Mouse (Mus musculus) frontal cortex, postnatal 10 days (tissue): ENCODE measurements around the gene Stom.

Source experiments
- DNase-seq, 2 experiments: peaks; one replicate each; pipeline ENCODE4 v3.0.0; 2022; ENCODE audit warnings: low spot score in 2 of 2, mixed read lengths in 1 of 2

The Stom gene

DNA sequence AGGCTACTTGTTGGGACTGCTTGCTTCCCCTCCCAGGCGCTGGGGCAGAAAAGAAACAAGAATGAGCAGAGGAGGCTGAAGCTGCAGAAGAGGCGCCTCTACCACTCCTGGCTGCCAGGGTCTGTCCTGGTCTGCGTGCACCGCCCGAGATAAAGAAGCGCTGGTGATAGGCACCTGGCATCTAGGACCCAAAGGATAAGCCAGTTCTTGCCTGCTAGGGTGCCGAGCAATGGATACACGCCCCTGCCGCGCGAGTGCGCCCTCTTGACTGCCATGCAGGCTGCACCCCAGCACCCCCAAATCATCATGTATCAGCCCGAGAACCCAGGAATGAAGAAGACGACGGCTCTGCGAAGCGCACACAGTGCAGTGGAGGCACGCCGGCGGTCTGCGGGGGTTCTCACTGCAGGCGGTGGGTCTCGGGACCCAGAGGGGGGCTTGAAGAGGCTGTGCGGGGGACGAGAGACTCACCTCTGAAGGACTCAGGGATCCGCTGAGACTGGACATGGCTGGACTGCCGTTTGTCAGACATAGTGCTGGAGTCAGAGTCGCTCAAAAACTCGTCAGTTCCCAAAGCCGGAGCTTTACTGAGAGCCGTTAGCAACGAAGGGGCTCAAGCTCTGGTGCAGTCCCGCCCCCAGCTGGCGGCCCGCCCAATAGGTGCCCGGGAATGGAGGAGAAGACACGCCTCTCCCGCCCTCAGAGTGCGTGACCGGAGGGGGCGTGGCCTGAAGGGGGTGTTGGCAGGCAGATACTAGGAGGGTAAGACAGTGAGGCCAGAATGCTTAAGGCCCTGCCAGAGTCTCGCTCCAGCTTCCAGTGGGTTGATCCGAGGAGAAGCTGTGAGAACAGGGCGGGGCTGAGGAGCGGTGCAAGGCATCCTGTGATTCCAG lies at the start of gene Stom:
Gene Stom (minus strand): TSS at position 589 of the 893 bp plus-strand sequence.
- peak; percentile 98 for DNase-seq

GRCm38 (mm10) chr2:35385441-35385871 lies 48.7 kb upstream of the Stom start:
- DNase-seq = no peak

DNA sequence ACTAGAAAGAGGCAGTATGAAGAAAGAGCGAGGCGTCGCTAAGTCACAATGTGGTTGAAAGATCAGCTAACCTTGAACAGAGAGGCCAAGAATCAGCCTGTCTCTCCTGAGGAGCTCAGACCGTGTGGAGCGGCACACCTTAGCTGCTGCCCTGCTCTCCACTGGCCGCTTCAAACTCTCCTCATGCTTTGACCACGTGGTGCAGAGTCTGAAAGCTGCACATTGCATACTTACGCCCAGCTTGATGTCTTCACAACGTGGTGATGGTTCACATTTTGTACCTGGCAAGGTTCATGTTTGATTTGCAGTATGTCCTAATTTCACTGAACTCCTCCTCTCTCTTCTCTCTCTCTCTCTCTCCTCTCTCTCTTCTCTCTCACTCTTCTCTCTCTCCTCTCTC lies 42.5 kb upstream of the Stom start:
- no peak for DNase-seq

DNA sequence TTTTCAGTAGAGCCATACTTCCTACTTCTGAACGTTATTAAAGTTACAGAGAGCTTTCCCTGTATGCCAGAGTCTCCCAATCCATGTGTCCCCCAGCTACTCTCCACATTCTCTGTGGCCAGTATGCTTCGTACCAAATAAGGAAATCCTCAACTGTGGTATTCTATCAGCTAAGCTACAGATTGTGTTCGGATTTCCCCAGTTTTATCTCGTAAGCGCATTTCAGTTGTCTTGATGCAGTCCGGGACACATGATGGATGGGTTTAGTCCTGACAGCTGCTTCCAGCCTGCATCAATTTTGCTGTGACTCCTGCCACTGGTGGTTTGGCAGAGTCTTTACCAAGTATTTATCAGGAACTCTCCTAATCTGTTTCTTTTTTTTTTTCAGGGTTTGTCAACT lies 40.8 kb upstream of the Stom start:
- DNase-seq = no peak

DNA sequence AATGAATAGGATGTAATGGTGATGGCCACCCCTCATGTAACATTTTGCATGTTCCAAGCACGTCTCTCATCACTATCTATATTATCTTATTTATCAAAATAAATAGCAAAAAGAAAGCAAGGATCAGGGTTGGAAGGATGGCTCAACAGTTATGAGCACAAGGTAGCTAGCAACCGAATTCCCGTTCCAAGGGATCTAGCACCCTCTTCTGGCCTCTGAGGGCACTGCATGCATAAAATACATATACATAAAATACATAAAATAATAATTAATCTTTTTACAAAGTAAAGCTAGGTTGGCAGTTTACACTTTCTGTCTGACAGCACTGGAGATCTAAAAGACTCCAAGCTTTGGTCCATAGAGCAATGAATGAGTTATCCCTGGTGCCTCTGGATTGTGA lies 36.2 kb upstream of the Stom start:
- DNase-seq = no peak

GRCm38 (mm10) chr2:35370686-35371085 lies 33.9 kb upstream of the Stom start:
- DNase-seq = no peak

DNA sequence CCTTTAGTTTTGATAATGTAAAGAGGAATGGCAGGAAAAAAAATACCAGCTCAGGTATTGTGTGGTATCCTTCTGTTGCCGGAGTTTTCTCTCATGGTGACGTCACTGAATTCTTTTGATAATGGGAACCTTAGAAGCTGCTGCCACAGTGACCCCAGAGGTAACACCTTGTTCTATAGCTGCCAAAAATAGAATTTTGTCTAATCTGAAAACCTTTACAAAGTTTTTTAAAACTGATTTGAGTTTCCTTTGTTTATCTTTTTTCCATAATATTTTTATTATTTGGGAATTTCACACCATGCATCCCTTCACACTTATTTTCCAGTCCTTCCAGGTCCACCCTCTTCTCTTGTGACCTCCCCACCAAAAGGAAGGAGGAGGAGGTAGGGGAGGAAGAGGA lies 30.9 kb upstream of the Stom start, which contains the start of gene 4930568D16Rik:
Gene 4930568D16Rik (minus strand): TSS at position 101 of the 400 bp plus-strand sequence.
- DNase-seq = no peak

DNA sequence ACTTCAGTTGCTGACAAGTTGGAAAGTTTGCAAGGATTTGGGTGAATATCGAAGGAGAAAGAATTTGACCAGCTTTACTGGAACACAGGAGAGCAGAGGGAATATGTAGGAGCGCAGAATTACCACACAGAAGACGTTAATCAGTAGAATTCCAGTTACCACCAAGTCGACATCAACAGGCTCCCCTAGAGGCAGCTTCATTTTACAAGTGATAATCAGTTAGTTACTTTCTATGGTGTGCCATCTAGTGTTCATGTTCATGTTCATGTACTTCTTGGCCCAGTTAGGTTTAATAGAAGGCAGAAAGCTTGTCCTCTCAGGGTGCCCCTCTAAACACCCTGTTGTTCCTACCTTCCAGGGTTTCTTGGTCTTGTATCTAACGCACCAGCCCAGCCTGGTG lies 12.4 kb upstream of the Stom start:
- DNase-seq = no peak

DNA sequence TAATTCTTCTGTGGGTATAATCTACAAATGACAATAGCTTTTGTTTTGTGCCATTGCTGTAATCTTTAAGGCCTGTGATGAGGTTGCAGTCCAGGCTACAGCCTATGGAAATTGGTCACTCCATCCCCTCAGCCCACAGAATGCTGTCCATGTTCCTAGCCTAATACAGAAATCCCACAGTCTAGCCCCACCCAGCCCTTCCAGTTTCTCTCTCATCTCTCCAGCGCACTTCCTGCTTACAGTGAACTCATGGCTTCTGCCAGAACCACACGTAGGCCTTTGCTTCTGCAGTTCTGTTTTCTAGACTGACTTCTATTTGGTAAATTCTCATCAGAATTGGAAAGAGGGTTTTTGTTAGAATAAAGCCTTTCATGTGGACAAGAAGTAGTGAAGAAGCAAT lies 9.2 kb upstream of the Stom start:
- DNase-seq = no peak

DNA sequence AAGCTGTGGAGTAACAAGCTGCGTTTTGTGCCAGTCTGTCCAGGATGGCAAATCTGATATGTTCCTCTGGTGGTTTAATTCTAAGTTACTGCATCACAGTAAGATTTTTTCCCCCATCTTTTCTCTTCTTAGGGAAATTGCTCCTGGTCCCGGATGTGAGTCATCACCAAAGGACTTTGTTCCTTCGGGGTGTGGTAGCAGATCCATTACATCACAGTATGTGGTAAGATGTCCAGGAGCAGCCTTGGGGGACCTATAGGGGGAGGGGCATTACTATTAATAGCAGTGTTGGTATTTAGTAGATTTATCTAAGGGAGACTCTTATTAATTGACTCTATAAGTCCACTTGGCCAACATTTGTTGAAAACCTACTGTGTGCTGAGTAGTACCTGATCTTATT lies 5.8 kb upstream of the Stom start:
- DNase-seq = no peak

GRCm38 (mm10) chr2:35338707-35339106 lies 1.9 kb upstream of the Stom start:
- DNase-seq = no peak

DNA sequence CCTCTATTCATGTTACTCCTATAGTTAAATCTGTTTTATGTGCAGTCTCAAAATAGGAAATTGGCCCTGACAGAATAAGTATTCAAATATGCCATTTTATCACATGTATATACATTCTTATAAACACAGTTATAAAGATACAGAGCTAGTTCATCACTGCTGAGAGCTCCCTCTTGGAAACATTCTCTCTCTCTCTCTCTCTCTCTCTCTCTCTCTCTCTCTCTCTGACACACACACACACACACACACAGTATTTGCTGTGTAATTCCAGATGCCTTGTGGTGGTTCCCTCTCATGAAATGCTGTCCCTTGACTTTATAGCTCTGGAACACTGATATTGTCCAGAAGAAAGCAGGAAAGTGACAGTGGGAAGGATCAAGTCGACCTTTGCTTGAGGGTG lies 1.3 kb upstream of the Stom start:
- DNase-seq = no peak

GRCm38 (mm10) chr2:35337419-35337818 lies 643 bp upstream of the Stom start:
- DNase-seq = no peak

GRCm38 (mm10) chr2:35335620-35336019 lies 1.2 kb downstream of the Stom start:
- DNase-seq = no peak

- no peak for DNase-seq
Measured at GRCm38 (mm10) chr2:35333670-35334069, 3.1 kb downstream of the Stom start.

GRCm38 (mm10) chr2:35331205-35331604 lies 5.6 kb downstream of the Stom start:
- no peak for DNase-seq

GRCm38 (mm10) chr2:35329061-35329460 lies 7.7 kb downstream of the Stom start:
- no peak for DNase-seq

DNA sequence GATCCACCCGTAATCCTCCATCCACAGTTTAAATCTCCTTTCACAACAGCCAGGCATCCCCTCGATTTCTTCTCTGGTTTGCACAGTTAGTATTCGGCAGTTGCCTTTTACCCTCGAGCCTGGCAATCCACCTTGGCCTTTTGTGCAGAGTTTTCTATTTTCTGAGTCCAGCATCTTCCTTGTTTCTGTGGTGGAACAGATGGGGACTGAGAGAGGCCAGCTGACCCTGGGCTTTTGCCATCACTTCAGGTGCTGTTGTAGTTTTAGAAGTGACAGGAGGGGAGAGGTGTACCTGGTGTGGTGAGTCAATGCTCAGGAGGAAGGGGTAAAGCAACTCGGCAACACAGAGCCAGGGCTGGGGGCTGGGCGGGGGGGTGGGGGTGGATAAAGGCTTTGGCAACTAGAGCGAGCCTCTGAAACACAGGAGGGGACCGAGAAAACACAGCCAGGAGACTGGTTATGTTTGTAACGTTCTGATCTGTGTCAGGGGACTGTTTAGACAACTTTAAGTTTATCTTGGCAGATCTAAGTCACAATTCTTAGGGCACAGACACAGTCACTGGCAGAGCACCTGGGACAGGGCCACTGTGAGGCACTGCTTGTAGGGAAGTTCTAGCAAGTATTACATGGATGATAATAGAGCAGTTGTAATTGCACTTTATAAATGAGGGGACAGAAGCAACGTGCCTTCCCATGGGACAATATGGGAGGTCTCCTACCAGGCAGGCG lies 8.5 kb downstream of the Stom start:
- DNase-seq = no peak

DNA sequence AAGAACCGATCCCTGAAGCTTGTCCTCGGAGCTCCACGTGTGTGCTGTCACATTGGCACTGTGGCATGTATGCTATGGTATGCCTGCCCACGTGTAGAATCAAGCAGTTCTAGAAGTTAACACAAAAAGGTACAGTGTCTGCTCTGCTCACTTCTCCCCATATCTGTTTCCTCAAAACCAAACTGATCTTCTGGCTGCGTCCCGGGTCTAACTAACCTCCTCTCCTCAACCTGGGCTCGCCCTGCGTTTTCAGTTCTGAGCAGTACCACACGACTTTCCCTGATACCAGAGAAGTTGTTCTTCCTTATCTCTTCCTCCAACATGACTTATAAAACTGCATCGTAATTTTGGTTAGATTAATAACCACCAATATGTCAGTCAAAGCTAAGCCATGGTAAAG lies 9.2 kb downstream of the Stom start:
- DNase-seq = no peak

DNA sequence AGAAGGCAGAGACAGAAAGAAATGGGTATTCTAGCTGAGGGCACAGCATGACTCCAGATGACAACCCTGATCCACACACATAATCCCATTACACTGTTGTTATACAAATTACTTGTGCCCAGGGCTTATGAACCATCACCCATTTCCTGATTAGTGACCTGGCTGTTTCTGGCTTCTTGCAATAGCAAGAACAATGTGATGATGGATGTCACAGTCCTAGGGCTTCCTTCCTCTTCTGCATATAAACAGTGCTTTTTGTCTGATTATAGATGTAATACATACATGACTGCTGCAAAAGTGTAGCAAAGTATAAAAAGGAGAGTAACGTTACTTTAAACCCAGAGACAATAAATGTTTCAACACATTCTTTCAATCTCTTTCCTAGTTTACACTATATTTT lies 9.8 kb downstream of the Stom start:
- no peak for DNase-seq

GRCm38 (mm10) chr2:35325930-35326329 lies 10.8 kb downstream of the Stom start:
- no peak for DNase-seq

- DNase-seq = no peak
Measured at GRCm38 (mm10) chr2:35322404-35323164, 14.2 kb downstream of the Stom start.
